Mouse (Mus musculus) testis, adult 2 months (tissue): ENCODE results near the gene Rps6ka6. TPM values are rescaled to one million over a fixed set of nuclear protein-coding genes. Genes with fewer than 3 reads are reported as not detected.

Experiments used
- H3K27ac ChIP-seq: fragments of 200-500 bp; 2 replicates; pipeline ENCODE4 v1.5.1; 2012; ENCODE audit warnings: low read depth, low read length; ENCODE audit not compliant: control insufficient read depth, insufficient read depth
- H3K27me3 ChIP-seq: fragments of 200-500 bp; 2 replicates; pipeline ENCODE4 v1.6.1; 2012; ENCODE audit warnings: mild to moderate bottlenecking, low read length, moderate library complexity; ENCODE audit not compliant: control insufficient read depth, insufficient read depth
- H3K36me3 ChIP-seq: fragments of 200-500 bp; 2 replicates; pipeline ENCODE4 v1.6.1; 2012; ENCODE audit warnings: mild to moderate bottlenecking, low read length; ENCODE audit not compliant: control insufficient read depth, insufficient read depth
- H3K4me1 ChIP-seq: fragments of 200-500 bp; 2 replicates; pipeline ENCODE4 v1.6.1; 2012; ENCODE audit warnings: low read length; ENCODE audit not compliant: control insufficient read depth, insufficient read depth
- H3K4me3 ChIP-seq: fragments of 200-500 bp; 2 replicates; pipeline ENCODE4 v1.5.1; 2012; ENCODE audit warnings: low read depth, mild to moderate bottlenecking, low read length, moderate library complexity, mixed read lengths; ENCODE audit not compliant: control insufficient read depth
- CTCF ChIP-seq: fragments of 200-500 bp; IDR thresholded peaks from 2 replicates; pipeline ENCODE4 v1.5.1; 2012; ENCODE audit warnings: low read depth, mild to moderate bottlenecking, inconsistent platforms, low read length, moderate library complexity; ENCODE audit not compliant: control insufficient read depth, insufficient read depth, insufficient replicate concordance
- POLR2A ChIP-seq: fragments of 200-500 bp; IDR thresholded peaks from 2 replicates; pipeline ENCODE4 v1.6.1; 2012; ENCODE audit warnings: low read depth, mild to moderate bottlenecking, inconsistent platforms, low read length, moderate library complexity; ENCODE audit not compliant: control insufficient read depth
- polyA plus RNA-seq: library from polyadenylated mRNA; depleted of rRNA; stranded (reverse); fragments of >200 nt; gene quantifications from 2 replicates; pipeline ENCODE4 v1.2.3, GENCODE M21; 2012; rRNA removed

Rps6ka6 gene
- polyA plus RNA-seq, result 2.3 and 3.7 TPM in 2 replicates

GRCm38 (mm10) chrX:111537859-111538258, at the start of gene Rps6ka6:
Rps6ka6 (minus strand) TSS chrX:111537959.
- Histone ChIP-seq H3K36me3 (no peaks in the 10 kb centered on the region), H3K27me3 (no peaks in the 10 kb centered on the region), H3K4me1 (no peaks in the 10 kb centered on the region; the same call in 1 of the 2 replicates), H3K27ac (no peak within 1 kb of the TSS), H3K4me3 (no peak within 1 kb of the TSS; the same call in 1 of the 2 replicates)
- TF ChIP-seq CTCF (no peak), POLR2A (no peak)

- no peaks in the 10 kb centered on the region for H3K36me3 ChIP-seq
- no peak for TF ChIP-seq POLR2A
- TF ChIP-seq CTCF, result no peak
- H3K27me3 ChIP-seq, result no peaks in the 10 kb centered on the region
- no peaks in the 10 kb centered on the region for H3K4me1 ChIP-seq
- H3K4me3 ChIP-seq, result no peak overlapping the region
- H3K27ac ChIP-seq, result no peak overlapping the region
These were observed 39.3 kb upstream of the Rps6ka6 start for GRCm38 (mm10) chrX:111577044-111577443.

GRCm38 (mm10) chrX:111518206-111518605, 19.6 kb downstream of the Rps6ka6 start:
- H3K27ac ChIP-seq, result no peak overlapping the region
- H3K4me1 ChIP-seq, result no peaks in the 10 kb centered on the region
- no peaks in the 10 kb centered on the region for H3K27me3 ChIP-seq
- no peak overlapping the region for H3K4me3 ChIP-seq
- TF ChIP-seq POLR2A (no peak), CTCF (no peak)
- no peaks in the 10 kb centered on the region for H3K36me3 ChIP-seq

GRCm38 (mm10) chrX:111463565-111464093, 74.1 kb downstream of the Rps6ka6 start:
- peak overlapping the region; percentile 86 for H3K4me3 ChIP-seq
- peak overlapping the region; percentile 53 for H3K27ac ChIP-seq
- no peaks in the 10 kb centered on the region for H3K27me3 ChIP-seq
- H3K4me1 ChIP-seq, result no peaks in the 10 kb centered on the region
- H3K36me3 ChIP-seq, result no peaks in the 10 kb centered on the region
- TF ChIP-seq POLR2A (no peak), CTCF (no peak)

GRCm38 (mm10) chrX:111462833-111463564, 74.8 kb downstream of the Rps6ka6 start:
- H3K27me3 ChIP-seq, result no peaks in the 10 kb centered on the region
- H3K4me1 ChIP-seq, result no peaks in the 10 kb centered on the region
- peak overlapping the region; percentile 89 for H3K4me3 ChIP-seq
- H3K27ac ChIP-seq, result peak overlapping the region; percentile 70
- H3K36me3 ChIP-seq, result no peaks in the 10 kb centered on the region
- TF ChIP-seq CTCF (no peak), POLR2A (no peak)

GRCm38 (mm10) chrX:111462495-111462832, 75.3 kb downstream of the Rps6ka6 start:
- TF ChIP-seq CTCF (no peak), POLR2A (no peak)
- Histone ChIP-seq H3K36me3 (no peaks in the 10 kb centered on the region), H3K4me1 (no peaks in the 10 kb centered on the region), H3K27me3 (no peaks in the 10 kb centered on the region), H3K4me3 (peak overlapping the region; percentile 89), H3K27ac (peak overlapping the region; percentile 70)

GRCm38 (mm10) chrX:111462092-111462491, 75.7 kb downstream of the Rps6ka6 start:
- TF ChIP-seq POLR2A (no peak), CTCF (no peak)
- H3K27ac ChIP-seq, result peak overlapping the region; percentile 7; the same call in 1 of the 2 replicates

More at GRCm38 (mm10) chrX:111462092-111462491, 75.7 kb downstream of the Rps6ka6 start:
- Histone ChIP-seq H3K4me1 (no peaks in the 10 kb centered on the region), H3K27me3 (no peaks in the 10 kb centered on the region), H3K4me3 (peak overlapping the region; percentile 89), H3K36me3 (no peaks in the 10 kb centered on the region)
